Mouse (Mus musculus) erythroblast, embryonic 14.5 days (primary cell): ENCODE measurements around the gene Fmn2.

Experiments used
- GATA1 ChIP-seq: IDR thresholded peaks from 2 replicates; pipeline ENCODE4 v1.6.1; 2012; ENCODE audit warnings: low read length, inconsistent platforms, mixed read lengths
- TAL1 ChIP-seq: IDR thresholded peaks from 3 replicates; pipeline ENCODE4 v1.6.1; 2012; ENCODE audit warnings: low read length, inconsistent platforms, mixed read lengths

- TF ChIP-seq GATA1: no peak
- TF ChIP-seq TAL1: no peak
These were observed 93.4 kb downstream of the Fmn2 start for GRCm38 (mm10) chr1:174594989-174595388.
